Mouse (Mus musculus): ENCODE results near the gene Pex1. TPM values are rescaled to one million over a fixed set of nuclear protein-coding genes. Genes with fewer than 3 reads are reported as not detected.
"Not testable (repeated sequence)": the region's sequence is repeated elsewhere in the genome, so short reads cannot be mapped to it uniquely, and the experiment has no call there.

Gene Pex1
- polyA plus RNA-seq, 1 experiment, result 23.4 TPM

DNA sequence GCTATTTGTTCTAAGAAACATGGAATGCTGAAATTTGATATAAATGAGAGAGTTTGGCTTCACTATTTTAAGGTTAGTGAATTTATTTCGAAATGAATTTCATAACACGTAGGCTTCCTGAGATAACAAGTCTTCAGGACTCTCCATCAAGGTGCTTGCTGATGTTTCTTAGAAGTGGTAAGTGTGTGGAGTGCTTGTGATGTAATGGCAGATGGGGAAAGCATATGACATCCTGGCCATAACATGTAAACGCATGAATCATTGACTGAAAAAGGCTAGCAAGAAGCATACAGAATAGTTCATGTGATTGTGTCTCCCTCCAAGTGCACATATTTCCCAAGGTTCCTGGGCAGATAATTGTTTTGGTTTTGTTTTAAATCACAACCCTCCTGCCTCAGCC is 4.9 kb downstream of the Pex1 start:
- no peaks in the 10 kb centered on the region for H3K27me3 ChIP-seq (ENCODE audit: control insufficient read depth, insufficient read depth, low read length, poor library complexity, severe bottlenecking)
- no peak overlapping the region for H3K4me3 ChIP-seq (ENCODE audit: low read depth, low read length)
- H3K9ac ChIP-seq (ENCODE audit: low read depth, poor library complexity, severe bottlenecking), result no peak overlapping the region
- peaks cover 4% of the 10 kb centered on the region; the same call in 1 of the 2 replicates for H3K36me3 ChIP-seq (ENCODE audit: control insufficient read depth, insufficient read depth, low read length, poor library complexity, severe bottlenecking)
- TF ChIP-seq EP300 (IDR thresholded peaks at IDR 0.05; ENCODE audit: insufficient read depth, low read depth, low read length) (no peak), CTCF (IDR thresholded peaks at IDR 0.05; ENCODE audit: low read depth, low read length) (no peak), POLR2A (IDR thresholded peaks at IDR 0.05; ENCODE audit: insufficient read depth, low read length) (no peak)
- H3K9me3 ChIP-seq (replicated peaks; ENCODE audit: control insufficient read depth, insufficient read depth, low read length, poor library complexity, severe bottlenecking), result no peaks in the 10 kb centered on the region
- H3K4me1 ChIP-seq (ENCODE audit: control insufficient read depth, insufficient read depth, low read length), result no peaks in the 10 kb centered on the region
- no peak overlapping the region for H3K27ac ChIP-seq (ENCODE audit: insufficient read depth, low read length)

DNA sequence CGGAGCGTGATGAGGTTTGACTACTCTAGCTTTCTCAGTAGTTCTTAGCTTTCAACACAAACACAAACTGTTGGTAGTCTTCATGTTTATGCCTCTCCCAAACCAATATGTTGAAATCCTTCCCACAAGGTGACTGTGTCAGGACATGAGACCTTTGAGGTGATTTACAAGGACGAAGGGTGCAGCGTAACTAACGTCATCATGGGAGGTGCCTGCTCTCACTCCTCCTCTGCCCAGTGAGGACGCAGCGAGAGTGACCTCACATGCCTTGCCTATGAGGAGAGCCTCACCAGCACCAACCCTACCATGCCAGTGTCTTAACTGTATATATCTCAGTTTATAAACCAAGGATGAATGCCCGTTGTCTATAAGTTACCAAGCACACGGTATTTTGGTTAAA is 11.2 kb downstream of the Pex1 start:
- H3K4me1 ChIP-seq (ENCODE audit: control insufficient read depth, insufficient read depth, low read length), result no peaks in the 10 kb centered on the region
- no peak overlapping the region for H3K4me3 ChIP-seq (ENCODE audit: low read depth, low read length)
- no peaks in the 10 kb centered on the region for H3K27me3 ChIP-seq (ENCODE audit: control insufficient read depth, insufficient read depth, low read length, poor library complexity, severe bottlenecking)
- H3K36me3 ChIP-seq (ENCODE audit: control insufficient read depth, insufficient read depth, low read length, poor library complexity, severe bottlenecking), result peaks cover 9% of the 10 kb centered on the region; the same call in 1 of the 2 replicates
- no peaks in the 10 kb centered on the region for H3K9me3 ChIP-seq (replicated peaks; ENCODE audit: control insufficient read depth, insufficient read depth, low read length, poor library complexity, severe bottlenecking)
- TF ChIP-seq CTCF (IDR thresholded peaks at IDR 0.05; ENCODE audit: low read depth, low read length) (no peak), POLR2A (IDR thresholded peaks at IDR 0.05; ENCODE audit: insufficient read depth, low read length) (no peak), EP300 (IDR thresholded peaks at IDR 0.05; ENCODE audit: insufficient read depth, low read depth, low read length) (no peak)
- no peak overlapping the region for H3K27ac ChIP-seq (ENCODE audit: insufficient read depth, low read length)
- no peak overlapping the region for H3K9ac ChIP-seq (ENCODE audit: low read depth, poor library complexity, severe bottlenecking)

DNA sequence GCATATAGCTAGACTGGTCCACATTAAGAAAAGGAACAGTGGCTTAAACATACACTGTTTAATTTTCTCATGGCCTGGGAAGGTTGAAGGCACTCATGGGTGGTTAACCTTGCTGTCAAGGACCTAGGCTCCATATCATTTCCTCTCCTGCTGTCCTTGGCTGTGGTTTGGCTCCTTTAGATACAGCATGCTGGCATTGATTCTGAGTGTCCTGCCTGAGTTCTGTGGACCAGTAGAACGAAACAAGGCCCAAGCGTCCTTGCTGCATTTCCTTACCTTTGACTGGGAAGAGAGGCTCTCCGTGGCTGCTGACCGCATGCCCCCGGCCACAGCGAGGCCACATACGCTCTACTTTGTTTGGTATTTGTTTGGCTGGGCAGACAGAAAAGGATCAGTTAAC is 13.4 kb downstream of the Pex1 start:
- Histone ChIP-seq H3K4me3 (ENCODE audit: low read depth, low read length) (no peak overlapping the region), H3K4me1 (ENCODE audit: control insufficient read depth, insufficient read depth, low read length) (no peaks in the 10 kb centered on the region), H3K27ac (ENCODE audit: insufficient read depth, low read length) (no peak overlapping the region), H3K36me3 (ENCODE audit: control insufficient read depth, insufficient read depth, low read length, poor library complexity, severe bottlenecking) (peaks cover 9% of the 10 kb centered on the region; the same call in 1 of the 2 replicates), H3K27me3 (ENCODE audit: control insufficient read depth, insufficient read depth, low read length, poor library complexity, severe bottlenecking) (no peaks in the 10 kb centered on the region), H3K9me3 (replicated peaks; ENCODE audit: control insufficient read depth, insufficient read depth, low read length, poor library complexity, severe bottlenecking) (no peaks in the 10 kb centered on the region), H3K9ac (ENCODE audit: low read depth, poor library complexity, severe bottlenecking) (no peak overlapping the region)
- TF ChIP-seq EP300 (IDR thresholded peaks at IDR 0.05; ENCODE audit: insufficient read depth, low read depth, low read length), result no peak
- TF ChIP-seq CTCF (IDR thresholded peaks at IDR 0.05; ENCODE audit: low read depth, low read length), result no peak
- TF ChIP-seq POLR2A (IDR thresholded peaks at IDR 0.05; ENCODE audit: insufficient read depth, low read length), result no peak

DNA sequence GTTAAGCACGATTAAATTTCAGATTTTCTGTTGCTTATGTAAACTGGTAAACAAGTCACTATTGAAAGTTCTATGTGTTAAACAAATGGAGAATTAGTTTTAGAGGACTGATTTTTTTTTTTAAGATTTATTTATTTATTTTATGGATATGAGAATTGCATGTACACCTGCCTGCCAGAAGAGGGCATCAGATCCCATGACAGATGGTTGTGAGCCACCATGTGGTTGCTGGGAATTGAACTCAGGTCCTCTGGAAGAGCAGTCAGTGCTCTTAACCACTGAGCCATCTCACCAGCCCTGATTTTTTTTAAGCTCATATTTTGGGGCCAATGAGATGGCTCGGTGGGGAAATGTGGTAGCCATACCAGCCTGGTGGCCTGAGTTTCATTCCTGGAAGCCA is 16.0 kb downstream of the Pex1 start:
- not testable (repeated sequence) for H3K27ac ChIP-seq (ENCODE audit: insufficient read depth, low read length); H3K36me3 ChIP-seq (ENCODE audit: control insufficient read depth, insufficient read depth, low read length, poor library complexity, severe bottlenecking); H3K27me3 ChIP-seq (ENCODE audit: control insufficient read depth, insufficient read depth, low read length, poor library complexity, severe bottlenecking); H3K4me3 ChIP-seq (ENCODE audit: low read depth, low read length); H3K9me3 ChIP-seq (replicated peaks; ENCODE audit: control insufficient read depth, insufficient read depth, low read length, poor library complexity, severe bottlenecking); H3K4me1 ChIP-seq (ENCODE audit: control insufficient read depth, insufficient read depth, low read length); H3K9ac ChIP-seq (ENCODE audit: low read depth, poor library complexity, severe bottlenecking)

DNA sequence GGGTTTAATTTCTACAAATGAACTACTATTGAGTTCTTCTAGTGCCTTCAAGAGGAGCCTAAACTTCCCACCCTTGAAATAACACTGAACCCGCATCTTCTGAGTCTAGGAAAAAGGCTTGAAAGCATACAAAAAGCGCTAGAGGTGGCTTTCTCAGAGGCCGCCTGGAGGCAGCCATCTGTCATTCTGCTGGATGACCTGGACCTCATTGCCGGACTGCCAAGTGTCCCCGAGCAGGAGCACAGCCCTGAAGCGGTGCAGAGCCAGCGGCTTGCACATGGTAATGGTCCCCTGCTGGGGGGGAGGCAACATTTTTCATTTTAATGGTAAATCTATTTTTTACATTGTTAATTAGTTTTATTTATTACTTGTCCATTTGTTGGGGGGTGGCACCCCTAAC is 24.6 kb downstream of the Pex1 start:
- H3K4me3 ChIP-seq (ENCODE audit: low read depth, low read length), result no peak overlapping the region
- no peaks in the 10 kb centered on the region for H3K27me3 ChIP-seq (ENCODE audit: control insufficient read depth, insufficient read depth, low read length, poor library complexity, severe bottlenecking)
- no peak for TF ChIP-seq CTCF (IDR thresholded peaks at IDR 0.05; ENCODE audit: low read depth, low read length)
- TF ChIP-seq POLR2A (IDR thresholded peaks at IDR 0.05; ENCODE audit: insufficient read depth, low read length), result no peak
- TF ChIP-seq EP300 (IDR thresholded peaks at IDR 0.05; ENCODE audit: insufficient read depth, low read depth, low read length), result no peak
- no peaks in the 10 kb centered on the region for H3K9me3 ChIP-seq (replicated peaks; ENCODE audit: control insufficient read depth, insufficient read depth, low read length, poor library complexity, severe bottlenecking)
- H3K27ac ChIP-seq (ENCODE audit: insufficient read depth, low read length), result no peak overlapping the region
- no peaks in the 10 kb centered on the region for H3K4me1 ChIP-seq (ENCODE audit: control insufficient read depth, insufficient read depth, low read length)
- H3K36me3 ChIP-seq (ENCODE audit: control insufficient read depth, insufficient read depth, low read length, poor library complexity, severe bottlenecking), result peaks cover 11% of the 10 kb centered on the region; the same call in 1 of the 2 replicates
- no peak overlapping the region for H3K9ac ChIP-seq (ENCODE audit: low read depth, poor library complexity, severe bottlenecking)

DNA sequence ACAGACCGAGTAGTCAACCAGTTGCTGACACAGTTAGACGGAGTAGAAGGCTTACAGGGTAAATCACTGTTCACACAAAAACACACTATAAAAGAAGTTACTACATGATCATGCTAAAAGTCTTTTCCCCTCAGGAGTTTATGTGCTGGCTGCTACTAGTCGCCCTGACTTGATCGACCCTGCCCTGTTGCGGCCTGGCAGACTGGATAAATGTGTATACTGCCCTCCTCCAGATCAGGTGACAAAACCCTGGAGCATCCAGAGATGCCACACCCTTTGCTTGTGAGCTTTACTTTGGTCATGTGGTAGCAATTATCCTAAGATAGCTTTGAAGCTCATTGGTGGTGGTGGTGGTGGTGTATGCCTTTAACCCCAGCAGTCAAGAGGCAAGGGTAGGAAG is 34.2 kb downstream of the Pex1 start:
- TF ChIP-seq POLR2A (IDR thresholded peaks at IDR 0.05; ENCODE audit: insufficient read depth, low read length) (no peak), CTCF (IDR thresholded peaks at IDR 0.05; ENCODE audit: low read depth, low read length) (no peak), EP300 (IDR thresholded peaks at IDR 0.05; ENCODE audit: insufficient read depth, low read depth, low read length) (no peak)
- H3K27me3 ChIP-seq (ENCODE audit: control insufficient read depth, insufficient read depth, low read length, poor library complexity, severe bottlenecking), result no peaks in the 10 kb centered on the region
- no peaks in the 10 kb centered on the region for H3K4me1 ChIP-seq (ENCODE audit: control insufficient read depth, insufficient read depth, low read length)
- H3K27ac ChIP-seq (ENCODE audit: insufficient read depth, low read length), result no peak overlapping the region
- H3K36me3 ChIP-seq (ENCODE audit: control insufficient read depth, insufficient read depth, low read length, poor library complexity, severe bottlenecking), result peaks cover 2% of the 10 kb centered on the region; the same call in 1 of the 2 replicates
- H3K9ac ChIP-seq (ENCODE audit: low read depth, poor library complexity, severe bottlenecking), result no peak overlapping the region
- H3K4me3 ChIP-seq (ENCODE audit: low read depth, low read length), result no peak overlapping the region
- H3K9me3 ChIP-seq (replicated peaks; ENCODE audit: control insufficient read depth, insufficient read depth, low read length, poor library complexity, severe bottlenecking), result no peaks in the 10 kb centered on the region
